Mouse (Mus musculus) megakaryocyte, adult 5-6 weeks (primary cell): Measurements from ENCODE around the gene 9430038I01Rik. TPM values are rescaled to one million over a fixed set of nuclear protein-coding genes. Genes with fewer than 3 reads are reported as not detected.

Source experiments
- ATAC-seq: 2 replicates; pipeline ENCODE4 v1.8.0; 2016; ENCODE audit warnings: mild to moderate bottlenecking, inconsistent platforms; ENCODE audit not compliant: poor library complexity, severe bottlenecking
- total RNA-seq, 2 experiments: library from RNA; stranded (forward) in 1 of 2; stranded (reverse) in 1 of 2; fragments of 153-499, 151-499 nt in 1 of 2; fragments of 221-1000, 200-1000 nt in 1 of 2; gene quantifications; 2 replicates each; pipeline versions ENCODE4 v1.2.3 to v1.2.4; 2015 to 2017

Gene 9430038I01Rik
- total RNA-seq, 2 experiments from 2014 or later, result 24.0 to 27.3 TPM

DNA sequence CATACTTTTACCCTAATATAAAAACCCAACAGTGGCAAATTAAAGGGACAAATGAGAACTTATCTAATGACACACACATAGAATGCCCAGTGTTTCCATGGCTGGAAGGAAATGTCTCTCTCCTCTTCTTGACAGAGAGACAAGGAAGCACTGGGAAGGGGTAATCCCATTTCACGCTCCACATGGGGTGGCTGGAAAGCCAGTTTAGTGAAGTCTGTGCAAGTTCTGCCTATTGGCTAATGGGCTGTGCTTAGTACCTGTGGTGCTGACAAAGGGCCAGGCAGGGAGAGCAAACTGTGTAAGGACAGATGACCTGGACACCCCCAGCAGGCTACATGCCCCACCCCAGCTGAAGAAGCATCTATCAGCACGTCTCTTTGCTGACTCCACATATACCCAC, 40.4 kb downstream of the 9430038I01Rik start:
- no peak for ATAC-seq

DNA sequence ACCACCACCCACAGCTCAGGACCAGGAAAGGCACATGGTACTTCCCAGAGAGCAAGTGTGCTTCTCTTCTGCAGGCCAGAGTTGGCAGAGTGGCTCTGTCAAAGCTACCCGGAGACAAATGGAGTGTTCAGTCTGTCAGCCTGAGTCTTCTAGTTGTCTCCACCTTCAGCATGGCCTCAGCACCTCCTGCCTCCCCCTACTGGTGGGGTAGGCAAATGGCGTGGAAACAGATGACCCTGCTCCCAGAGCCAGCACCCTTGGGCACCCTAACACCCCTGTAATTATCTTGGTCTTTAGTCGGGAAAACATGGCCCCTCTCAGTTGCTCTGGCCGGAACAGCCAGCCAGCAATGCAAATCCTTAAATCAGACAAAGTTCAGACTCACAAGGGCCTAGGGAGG, 43.8 kb downstream of the 9430038I01Rik start:
- no peak; the same call in 1 of the 2 replicates for ATAC-seq

DNA sequence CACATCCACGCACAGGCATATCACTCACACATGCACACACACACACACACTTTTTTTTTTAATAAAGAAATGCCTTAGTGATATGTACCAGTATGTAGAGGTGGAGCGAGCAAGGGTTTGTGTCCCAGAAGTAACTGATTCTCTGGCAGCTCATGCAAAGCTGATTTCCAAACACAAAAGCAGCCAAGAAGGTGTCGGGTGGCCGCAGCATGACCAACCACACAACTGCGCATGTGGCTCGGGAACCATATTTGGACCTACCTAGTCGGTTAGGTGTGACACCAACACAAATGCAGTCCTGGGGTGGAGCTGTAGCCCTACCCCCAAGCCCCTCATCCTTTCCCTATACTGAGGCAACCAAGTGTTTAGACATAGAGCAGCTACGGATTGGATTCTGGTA, 45.5 kb downstream of the 9430038I01Rik start:
- no peak for ATAC-seq

DNA sequence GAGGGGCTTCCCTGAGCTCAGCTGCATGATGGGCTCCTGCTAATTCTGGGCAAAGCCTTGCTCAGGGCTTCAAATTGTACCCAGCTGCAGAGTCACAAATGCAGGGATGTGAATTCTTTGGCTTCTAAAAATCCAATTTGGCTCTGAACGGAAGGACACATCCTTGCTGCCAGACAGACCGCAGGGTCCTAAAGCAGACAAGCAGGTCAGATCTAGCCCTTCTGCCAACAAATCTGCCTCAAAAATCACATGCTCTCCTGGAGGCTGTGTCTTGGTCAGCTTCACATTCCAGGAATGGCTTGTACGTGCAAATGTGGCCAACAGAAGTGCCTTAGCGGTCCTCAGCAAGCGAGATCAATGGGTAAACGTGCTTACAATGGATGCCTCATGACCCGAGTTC, 46.0 kb downstream of the 9430038I01Rik start:
- ATAC-seq, result no peak

DNA sequence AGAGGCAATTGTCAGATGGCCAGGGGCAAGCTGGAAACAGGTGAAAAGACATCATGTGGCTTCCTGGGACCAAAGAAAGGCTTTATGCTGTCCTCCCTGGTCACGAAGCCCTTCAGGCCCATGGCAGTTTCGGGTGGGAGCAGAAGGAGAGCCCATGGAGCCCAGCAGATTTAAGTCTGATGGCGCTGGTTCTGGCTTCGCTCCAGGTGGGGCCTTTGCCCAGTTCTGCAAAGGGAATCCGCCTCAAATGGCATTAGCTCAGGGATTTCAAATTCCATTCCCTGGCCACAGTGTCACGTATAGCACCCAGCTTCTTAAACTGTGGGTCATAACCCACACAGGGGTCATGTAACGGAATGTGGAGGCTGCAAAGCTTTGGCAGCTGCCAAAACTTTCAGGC, 63.7 kb downstream of the 9430038I01Rik start:
- no peak for ATAC-seq

DNA sequence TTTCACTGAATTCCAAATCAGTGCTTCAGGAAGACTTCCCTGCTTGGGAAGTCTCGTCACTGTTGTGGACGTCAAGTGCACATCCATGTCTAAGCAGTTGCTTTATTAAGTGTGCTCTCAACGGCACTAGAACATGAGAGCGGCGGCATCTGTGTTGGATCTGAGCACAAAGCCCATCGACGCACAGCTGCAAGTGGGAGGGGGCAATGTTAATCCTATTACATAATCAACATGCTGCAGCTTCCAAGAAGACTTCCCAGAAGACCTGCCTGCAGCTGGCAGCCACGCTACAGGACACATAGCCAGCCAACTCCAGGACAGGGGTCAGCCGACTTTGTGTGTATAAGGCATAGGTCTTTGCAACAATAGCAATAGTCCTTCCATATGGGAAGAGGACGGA, 64.5 kb downstream of the 9430038I01Rik start:
- no peak for ATAC-seq

DNA sequence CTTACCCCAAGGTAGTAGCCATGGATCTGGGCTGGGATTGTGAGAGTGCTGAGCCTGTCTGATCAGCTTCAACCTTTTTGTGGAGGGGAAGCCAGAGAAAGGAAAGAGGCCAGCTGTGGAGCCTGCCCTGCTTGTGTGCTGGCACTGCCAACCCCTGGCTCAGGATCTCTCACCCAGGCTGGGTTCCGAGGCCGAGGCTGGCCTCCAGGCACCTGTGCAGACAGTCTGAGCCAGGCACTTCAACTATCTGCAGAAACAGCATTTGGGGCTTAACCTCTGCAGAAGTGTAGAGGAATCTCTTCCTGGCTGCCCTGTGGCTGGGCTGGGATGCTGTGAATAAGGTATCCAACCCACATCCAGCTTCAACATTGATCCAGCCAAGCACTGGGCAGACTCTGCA, 76.6 kb downstream of the 9430038I01Rik start:
- no peak for ATAC-seq

Other genes starting within 250 kb of the 9430038I01Rik start
- 0.47 and 0.68 TPM in 2 replicates for gene Ebf3, start 96.3 kb downstream of the 9430038I01Rik start, total RNA-seq (2015)
- gene Ebf3, start 96.3 kb downstream of the 9430038I01Rik start, total RNA-seq (2017), result 0.45 and 0.62 TPM in 2 replicates
- gene Glrx3, start 26.9 kb upstream of the 9430038I01Rik start, total RNA-seq (2015), result 68.7 and 69.5 TPM in 2 replicates
- 83.5 and 92.3 TPM in 2 replicates for gene Glrx3, start 26.9 kb upstream of the 9430038I01Rik start, total RNA-seq (2017)